In genomic region chr2:153630950-153631349, GRCm38 (mm10) we compare ENCODE assay signal across 17 mouse cellular contexts. TPM values are rescaled to one million over a fixed set of nuclear protein-coding genes. Genes with fewer than 3 reads are reported as not detected.
DNase-seq lines count a peak whose midpoint lies in the region; ATAC-seq and TF ChIP-seq lines count a peak whose summit lies in the region.
"Had no signal": no experiment of that assay in that cellular context is flagged by ENCODE, and none has a peak within 500 bp of the region (broad histone marks: within the 10 kb centered on the region; RNA-seq: fewer than 3 reads in every experiment).

No protein-coding gene starts in this region.

- no peak for TF ChIP-seq POLR2A in myocyte (IDR thresholded peaks at IDR 0.05; ENCODE audit: insufficient read length, low read depth)

- DNase-seq in hindbrain, embryonic 10.5 days (ENCODE audit: low spot score), result no peak
- DNase-seq in midbrain, embryonic 14.5 days, result no peak
- no peak for DNase-seq in gastrocnemius, postnatal 36 days
- no peak for DNase-seq in urinary bladder, postnatal 4 days (ENCODE audit: low spot score in 2 of 2)
- DNase-seq: adrenal gland, postnatal 10 days; cerebellum, adult 11-12 months; cerebellum, postnatal 25 days; gastrocnemius, postnatal 10 days; heart, adult 2 months; kidney, adult 9 months; thymus, postnatal 4 days had no signal

- H3K27ac ChIP-seq in hindbrain, embryonic 15.5 days (replicated peaks), result no peak overlapping the region
- no peak overlapping the region for H3K27ac ChIP-seq in hindbrain, embryonic 10.5 days
- no peak overlapping the region for H3K27ac ChIP-seq in midbrain, embryonic 15.5 days
- H3K27ac ChIP-seq in midbrain, embryonic 14.5 days (replicated peaks; ENCODE audit: low read depth, low read length), result no peak overlapping the region
- no peak overlapping the region for H3K27ac ChIP-seq in hindbrain, embryonic 16.5 days (ENCODE audit: low read depth, low read length)
- H3K27ac ChIP-seq: heart, adult 2 months; limb, embryonic 13.5 days had no signal

- intact Hi-C loops in gastrocnemius, postnatal 36 days (cut with DNase I), result no loop called here

- H3K4me1 ChIP-seq in hindbrain, embryonic 15.5 days (replicated peaks), result peaks cover 28% of the 10 kb centered on the region
- H3K4me1 ChIP-seq in hindbrain, embryonic 10.5 days (replicated peaks), result peaks cover 15% of the 10 kb centered on the region
- peaks cover 20% of the 10 kb centered on the region for H3K4me1 ChIP-seq in midbrain, embryonic 15.5 days
- peaks cover 16% of the 10 kb centered on the region for H3K4me1 ChIP-seq in midbrain, embryonic 14.5 days (ENCODE audit: control insufficient read depth, insufficient read depth, low read length)
- peaks cover 15% of the 10 kb centered on the region for H3K4me1 ChIP-seq in hindbrain, embryonic 16.5 days (ENCODE audit: control insufficient read depth, insufficient read depth, low read depth, low read length)

- no peak for ATAC-seq in hindbrain, embryonic 15.5 days (ENCODE audit: low FRiP score, low read depth)
- no peak for ATAC-seq in midbrain, embryonic 15.5 days (replicated peaks)
- ATAC-seq in midbrain, embryonic 14.5 days (ENCODE audit: low FRiP score, low TSS enrichment), result no peak
- ATAC-seq in hindbrain, embryonic 16.5 days, result no peak
- ATAC-seq: CD4-positive, CD25-positive, alpha-beta regulatory T cell, adult 4 months had no signal

- H3K79me2 ChIP-seq in myocyte (ENCODE audit: control insufficient read depth, insufficient read depth), result peaks cover 14% of the 10 kb centered on the region

- peaks cover 24% of the 10 kb centered on the region for H3K36me3 ChIP-seq in hindbrain, embryonic 15.5 days
- H3K36me3 ChIP-seq in hindbrain, embryonic 10.5 days, result peaks cover 36% of the 10 kb centered on the region
- H3K36me3 ChIP-seq in midbrain, embryonic 15.5 days (replicated peaks), result peaks cover 20% of the 10 kb centered on the region; the same call in 1 of the 2 replicates
- H3K36me3 ChIP-seq in midbrain, embryonic 14.5 days (ENCODE audit: control insufficient read depth, insufficient read depth, low read length), result peaks cover 28% of the 10 kb centered on the region
- H3K36me3 ChIP-seq in hindbrain, embryonic 16.5 days (ENCODE audit: control insufficient read depth, insufficient read depth, low read length), result peaks cover 15% of the 10 kb centered on the region
- no peaks in the 10 kb centered on the region for H3K36me3 ChIP-seq in myocyte (ENCODE audit: control insufficient read depth, insufficient read depth)

- no peaks in the 10 kb centered on the region for H3K9me3 ChIP-seq in hindbrain, embryonic 15.5 days
- no peaks in the 10 kb centered on the region for H3K9me3 ChIP-seq in hindbrain, embryonic 10.5 days
- no peaks in the 10 kb centered on the region for H3K9me3 ChIP-seq in midbrain, embryonic 15.5 days
- H3K9me3 ChIP-seq in midbrain, embryonic 14.5 days (ENCODE audit: control insufficient read depth, low read length), result no peaks in the 10 kb centered on the region
- H3K9me3 ChIP-seq in hindbrain, embryonic 16.5 days (ENCODE audit: control insufficient read depth, low read length), result no peaks in the 10 kb centered on the region
- H3K9me3 ChIP-seq: limb, embryonic 13.5 days had no signal

- H3K9ac ChIP-seq in hindbrain, embryonic 15.5 days, result no peak overlapping the region; the same call in 1 of the 2 replicates
- peak overlapping the region; percentile 91; the same call in 1 of the 2 replicates for H3K9ac ChIP-seq in midbrain, embryonic 15.5 days
- H3K9ac ChIP-seq in midbrain, embryonic 14.5 days (replicated peaks; ENCODE audit: low read length), result no peak overlapping the region
- no peak overlapping the region for H3K9ac ChIP-seq in hindbrain, embryonic 16.5 days (ENCODE audit: low read depth, low read length)

- WGBS in hindbrain, embryonic 15.5 days, result 90% methylated on average over 3 of the region's 3 CpGs
- WGBS in hindbrain, embryonic 10.5 days, result 90% methylated on average over 3 of the region's 3 CpGs
- 91% methylated on average over 3 of the region's 3 CpGs for WGBS in midbrain, embryonic 15.5 days
- WGBS in midbrain, embryonic 14.5 days, result 90% methylated on average over 3 of the region's 3 CpGs
- WGBS in hindbrain, embryonic 16.5 days, result 88% methylated on average over 3 of the region's 3 CpGs

- peak overlapping the region; percentile 63; the same call in 1 of the 2 replicates for H3K4me2 ChIP-seq in hindbrain, embryonic 15.5 days
- peak overlapping the region; percentile 65; the same call in 1 of the 2 replicates for H3K4me2 ChIP-seq in midbrain, embryonic 15.5 days
- H3K4me2 ChIP-seq in midbrain, embryonic 14.5 days (ENCODE audit: low read length), result no peak overlapping the region; the same call in 1 of the 2 replicates
- peak overlapping the region; percentile 57; the same call in 1 of the 2 replicates for H3K4me2 ChIP-seq in hindbrain, embryonic 16.5 days (ENCODE audit: low read length)
- H3K4me2 ChIP-seq in myocyte (ENCODE audit: low read depth), result peak overlapping the region; percentile 79

- H3K27me3 ChIP-seq in hindbrain, embryonic 15.5 days, result no peaks in the 10 kb centered on the region
- H3K27me3 ChIP-seq in hindbrain, embryonic 10.5 days (ENCODE audit: insufficient read depth, poor library complexity, severe bottlenecking), result no peaks in the 10 kb centered on the region
- no peaks in the 10 kb centered on the region for H3K27me3 ChIP-seq in midbrain, embryonic 15.5 days (replicated peaks)
- no peaks in the 10 kb centered on the region for H3K27me3 ChIP-seq in midbrain, embryonic 14.5 days (ENCODE audit: control insufficient read depth, insufficient read depth, low read length)
- H3K27me3 ChIP-seq in hindbrain, embryonic 16.5 days (replicated peaks; ENCODE audit: control insufficient read depth, insufficient read depth, low read length), result no peaks in the 10 kb centered on the region
- H3K27me3 ChIP-seq in myocyte (ENCODE audit: control insufficient read depth, insufficient read depth, insufficient read length), result no peaks in the 10 kb centered on the region
- H3K27me3 ChIP-seq: limb, embryonic 13.5 days had no signal

- no peak overlapping the region for H3ac ChIP-seq in myocyte (ENCODE audit: control insufficient read depth, insufficient read length)

- H3K4me3 ChIP-seq in hindbrain, embryonic 15.5 days, result no peak overlapping the region
- no peak overlapping the region for H3K4me3 ChIP-seq in hindbrain, embryonic 10.5 days
- H3K4me3 ChIP-seq in midbrain, embryonic 15.5 days, result 0 out of 2 replicates have a peak overlapping the region, but pooled peaks have one; percentile 82
- H3K4me3 ChIP-seq in midbrain, embryonic 14.5 days (replicated peaks; ENCODE audit: low read depth, low read length), result no peak overlapping the region
- H3K4me3 ChIP-seq in hindbrain, embryonic 16.5 days (ENCODE audit: low read length), result no peak overlapping the region
- peak overlapping the region; percentile 62 for H3K4me3 ChIP-seq in myocyte

TF ChIP-seq in myocyte, 11 proteins besides CTCF, POLR2A, EP300 and RAD21:
- no peak for TF ChIP-seq CEBPB (IDR thresholded peaks at IDR 0.05; ENCODE audit: insufficient read depth, poor library complexity, severe bottlenecking)
- no peak for TF ChIP-seq SRF (IDR thresholded peaks at IDR 0.05; ENCODE audit: control insufficient read depth, insufficient read length, low read depth)
- no peak for TF ChIP-seq MAX (IDR thresholded peaks at IDR 0.05; ENCODE audit: low read depth)
- no peak for TF ChIP-seq USF1 (IDR thresholded peaks at IDR 0.05; ENCODE audit: low read depth)
- TF ChIP-seq MYOD1 (IDR thresholded peaks at IDR 0.05; ENCODE audit: control insufficient read depth in 1 of 3, insufficient read length in 2 of 3, low read depth in 2 of 3), result no peak
- TF ChIP-seq REST (IDR thresholded peaks at IDR 0.05; ENCODE audit: insufficient read depth, insufficient read length), result no peak
- no peak for TF ChIP-seq MYOG (IDR thresholded peaks at IDR 0.05; ENCODE audit: control insufficient read depth in 1 of 3, insufficient read depth in 1 of 3, insufficient read length in 2 of 3, low read depth in 2 of 3)
- TF ChIP-seq E2F4 (IDR thresholded peaks at IDR 0.05; ENCODE audit: insufficient read depth), result no peak
- no peak for TF ChIP-seq TCF3 (IDR thresholded peaks at IDR 0.05; ENCODE audit: insufficient read length, low read depth)
TF ChIP-seq in myocyte: peak in this region for 0.

RNA-seq across cellular contexts. Expression of gene Commd7, which starts 1.6 kb away (rescaled TPM):
- 89.0 and 89.9 TPM in 2 replicates for polyA plus RNA-seq in hindbrain, embryonic 15.5 days (2015; fragmentation: Nextera tagmentation; extraction: Ambion mirVana)
- polyA plus RNA-seq in hindbrain, embryonic 10.5 days (2016; fragmentation: Nextera tagmentation; extraction: Ambion mirVana), result 71.9 and 75.6 TPM in 2 replicates
- polyA plus RNA-seq in midbrain, embryonic 15.5 days (2015; fragmentation: Nextera tagmentation; extraction: Ambion mirVana), result 94.9 and 98.5 TPM in 2 replicates
- 76.0 and 92.8 TPM in 2 replicates for polyA plus RNA-seq in midbrain, embryonic 14.5 days (2014; fragmentation: Nextera tagmentation; extraction: Ambion mirVana)
- 93.4 and 94.7 TPM in 2 replicates for polyA plus RNA-seq in hindbrain, embryonic 16.5 days (2015; fragmentation: Nextera tagmentation; extraction: Ambion mirVana)
- polyA plus RNA-seq in myocyte (2012; fragmentation: generic; extraction: Trizol), result 22.3 TPM
- 10 to 100 TPM in 1 of 2 experiments, 1 to 10 TPM in 1; 9.9 to 10.3 TPM for total RNA-seq in gastrocnemius, postnatal 36 days (2021)

RNA-seq across cellular contexts. Expression of gene Dnmt3b, which starts 18.3 kb away (rescaled TPM):
- 3.2 and 3.5 TPM in 2 replicates for polyA plus RNA-seq in hindbrain, embryonic 15.5 days (2015; fragmentation: Nextera tagmentation; extraction: Ambion mirVana)
- 15.9 and 24.4 TPM in 2 replicates for polyA plus RNA-seq in hindbrain, embryonic 10.5 days (2016; fragmentation: Nextera tagmentation; extraction: Ambion mirVana)
- polyA plus RNA-seq in midbrain, embryonic 15.5 days (2015; fragmentation: Nextera tagmentation; extraction: Ambion mirVana), result 4.3 and 4.4 TPM in 2 replicates
- polyA plus RNA-seq in midbrain, embryonic 14.5 days (2014; fragmentation: Nextera tagmentation; extraction: Ambion mirVana), result 3.1 and 3.2 TPM in 2 replicates
- polyA plus RNA-seq in hindbrain, embryonic 16.5 days (2015; fragmentation: Nextera tagmentation; extraction: Ambion mirVana), result 3.1 and 4.2 TPM in 2 replicates
- polyA plus RNA-seq in myocyte (2012; fragmentation: generic; extraction: Trizol), result 0.62 TPM
- under 1 TPM; 0.35 to 0.56 TPM for total RNA-seq in gastrocnemius, postnatal 36 days (2021)

Comparison
In these comparisons a context has a peak if more than half of its experiments do, and no peak if none do; other contexts are left out.
1. H3K4me3 ChIP-seq: peak in midbrain, embryonic 15.5 days (single experiment) and myocyte (single experiment); none in hindbrain, embryonic 15.5 days (single experiment), hindbrain, embryonic 10.5 days (single experiment), midbrain, embryonic 14.5 days (single experiment) and hindbrain, embryonic 16.5 days (single experiment).